Mouse (Mus musculus) olfactory bulb, adult 2 months (tissue): Measurements from ENCODE around the gene Ubap1.

Source experiments
- CTCF ChIP-seq: fragments of 200-500 bp; IDR thresholded peaks from 2 replicates; pipeline ENCODE4 v1.5.1; 2012; ENCODE audit warnings: low read depth, mild to moderate bottlenecking, low read length, moderate library complexity; ENCODE audit not compliant: insufficient read depth
- POLR2A ChIP-seq: fragments of 200-500 bp; IDR thresholded peaks from 2 replicates; pipeline ENCODE4 v1.6.1; 2012; ENCODE audit warnings: mild to moderate bottlenecking, low read depth, low read length, moderate library complexity; ENCODE audit not compliant: insufficient read depth

DNA sequence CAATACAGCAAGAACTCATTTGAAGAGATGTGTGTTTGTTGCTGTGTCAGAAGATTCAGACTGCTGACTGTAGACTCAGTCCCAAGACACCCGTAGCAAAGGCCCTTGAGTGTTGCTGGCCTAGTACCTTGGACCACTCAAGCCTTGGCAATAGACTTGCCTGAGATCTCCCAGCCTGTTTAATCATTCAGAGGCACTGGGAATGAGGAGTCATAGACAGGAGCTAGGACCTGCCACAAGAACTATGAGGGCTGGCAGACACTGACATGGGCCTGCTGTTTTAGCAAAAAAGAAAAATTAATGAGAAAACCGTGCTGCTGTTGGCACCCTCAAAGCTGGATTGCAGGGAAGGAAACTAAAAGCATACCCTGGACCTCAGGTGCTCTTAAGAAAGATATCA, 42.2 kb downstream of the Ubap1 start:
- TF ChIP-seq CTCF, result no peak
- no peak for TF ChIP-seq POLR2A
